Mouse (Mus musculus): ENCODE results near the gene Apeh.

The Apeh gene

DNA sequence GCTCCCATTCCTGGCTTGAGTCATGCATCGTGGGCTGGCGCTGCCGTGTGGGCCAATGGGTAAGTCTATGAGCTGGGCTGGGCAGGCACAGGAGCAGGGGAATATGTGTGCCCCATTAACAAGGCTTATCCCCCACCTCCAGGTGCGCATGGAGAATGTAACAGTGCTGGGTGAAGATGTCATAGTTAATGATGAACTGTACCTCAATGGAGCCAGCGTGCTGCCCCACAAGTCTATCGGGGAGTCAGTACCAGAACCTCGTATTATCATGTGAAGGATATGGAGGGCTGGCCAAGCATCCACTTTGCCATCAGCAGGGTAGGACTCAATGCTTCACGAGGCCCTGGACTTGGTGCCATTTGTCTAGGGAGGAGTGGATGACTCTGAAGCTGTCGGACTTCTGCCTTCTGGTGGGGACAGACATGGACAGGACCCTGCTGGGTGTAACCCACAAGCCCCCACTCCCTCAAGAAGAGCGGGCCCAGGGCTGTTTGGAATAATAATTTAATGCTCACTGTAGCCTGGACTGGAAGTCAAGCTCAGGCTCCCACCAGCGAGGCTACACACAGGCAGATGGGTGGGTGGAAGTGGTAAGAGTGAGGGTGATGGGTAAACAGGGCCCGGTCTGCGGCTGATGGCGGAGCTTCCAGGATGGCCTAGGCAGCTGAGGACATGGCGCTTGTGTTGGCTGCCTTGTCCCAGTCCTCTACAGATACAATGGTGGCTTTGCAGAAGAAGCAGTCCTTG, 43.0 kb downstream of the Apeh start:
- DNase-seq (ENCODE audit: low read depth, low spot score), result no peak

DNA sequence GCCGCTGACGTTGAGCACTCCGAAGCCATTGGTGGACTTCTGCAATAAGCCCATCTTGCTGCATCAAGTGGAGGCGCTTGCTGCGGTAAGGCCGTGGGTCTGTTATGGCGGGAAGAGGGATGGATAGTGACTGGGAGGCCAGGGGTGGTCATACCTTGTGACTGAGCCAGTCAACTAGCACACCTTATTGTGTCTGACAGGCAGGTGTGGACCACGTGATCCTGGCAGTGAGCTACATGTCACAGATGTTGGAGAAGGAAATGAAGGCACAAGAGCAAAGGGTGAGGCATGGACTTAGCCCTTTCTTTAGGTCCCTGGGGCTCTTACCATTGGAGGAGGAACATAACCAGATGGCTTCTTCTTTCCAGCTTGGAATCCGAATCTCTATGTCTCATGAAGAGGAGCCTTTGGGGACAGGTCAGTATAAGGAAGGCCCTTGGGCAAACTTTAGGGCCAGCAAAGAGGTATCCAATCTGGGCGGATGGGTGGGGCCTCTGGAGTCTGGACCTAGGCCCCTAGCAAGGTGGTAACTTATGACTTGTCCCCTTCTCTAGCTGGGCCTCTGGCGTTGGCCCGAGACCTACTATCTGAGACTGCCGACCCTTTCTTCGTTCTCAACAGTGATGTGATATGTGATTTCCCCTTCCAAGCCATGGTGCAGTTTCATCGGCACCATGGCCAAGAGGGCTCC, 44.7 kb downstream of the Apeh start:
- no peak for DNase-seq (ENCODE audit: low read depth, low spot score)

GRCm38 (mm10) chr9:108049016-108049455, 45.4 kb downstream of the Apeh start, which contains the start of gene Gmppb:
Gene Gmppb (plus strand): TSS chr9:108049242.
- DNase-seq (ENCODE audit: low read depth, low spot score), result peak; percentile 91

DNA sequence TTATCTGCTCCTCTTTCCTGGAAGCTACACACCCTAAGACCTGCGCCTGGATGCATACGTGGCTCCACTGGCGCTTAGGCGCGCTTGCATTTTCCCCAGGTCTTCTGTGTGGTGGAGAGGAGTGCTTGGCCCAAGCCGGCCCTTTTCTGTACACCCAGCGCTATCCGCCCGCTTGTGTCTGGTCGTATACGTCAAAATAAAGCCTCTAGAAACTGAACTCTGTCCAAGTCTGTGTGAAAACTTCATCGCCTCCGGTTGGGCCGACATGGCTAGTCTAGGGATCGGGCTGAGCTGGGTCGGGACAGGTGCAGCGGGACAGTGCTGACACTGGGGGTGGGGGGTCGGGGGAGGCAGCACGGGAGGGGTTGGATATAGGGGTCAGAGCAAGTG, 45.8 kb downstream of the Apeh start:
- DNase-seq (ENCODE audit: low read depth, low spot score), result no peak

DNA sequence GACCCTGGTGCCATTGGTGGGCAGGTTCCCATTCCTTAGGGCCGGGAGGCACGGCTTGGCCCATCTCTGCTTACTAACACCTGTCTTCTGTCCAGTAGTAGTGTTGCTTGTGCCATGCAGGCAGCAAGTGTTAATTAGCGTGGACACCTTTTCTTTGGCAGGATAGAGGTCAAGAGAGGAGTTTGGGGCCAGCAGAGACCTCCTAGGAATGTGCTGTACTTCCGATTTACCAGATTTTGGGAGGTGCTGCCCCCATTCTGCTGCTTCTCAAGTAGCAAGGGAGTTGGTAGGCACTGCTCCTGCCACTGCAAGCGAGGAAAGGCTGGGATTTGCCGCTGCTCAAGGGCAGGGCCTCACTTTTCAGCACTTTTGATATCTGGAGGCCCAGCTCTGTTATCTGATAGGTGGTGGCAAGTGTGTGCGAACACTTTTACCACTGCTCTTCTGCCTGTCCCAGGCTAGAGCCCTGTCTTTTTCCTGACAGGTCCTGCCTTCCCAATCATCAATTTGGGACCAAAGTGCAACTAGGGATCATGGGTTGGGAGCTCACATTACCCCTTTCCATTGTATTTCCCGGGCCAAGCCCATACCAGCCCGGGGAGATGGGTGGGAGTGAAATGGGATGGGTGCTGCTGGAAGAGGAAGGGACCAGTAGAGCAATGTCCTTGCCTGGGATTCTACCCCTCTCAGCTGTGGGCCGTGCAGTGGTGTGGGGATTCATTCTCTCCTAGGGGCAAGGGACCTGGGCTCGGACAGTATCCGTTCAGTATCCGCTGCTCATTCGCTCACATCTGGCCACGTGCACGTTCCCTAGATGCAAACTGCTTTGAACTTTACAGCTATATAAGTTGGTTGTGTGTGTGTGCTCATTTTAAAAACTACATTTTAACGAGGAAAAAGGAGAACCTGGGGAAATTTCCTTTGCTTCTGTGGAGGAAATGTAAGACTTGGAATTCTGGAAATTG, 46.5 kb downstream of the Apeh start:
- DNase-seq (ENCODE audit: low read depth, low spot score), result no peak

GRCm38 (mm10) chr9:108046582-108046981, 47.8 kb downstream of the Apeh start:
- DNase-seq (ENCODE audit: low read depth, low spot score), result no peak

DNA sequence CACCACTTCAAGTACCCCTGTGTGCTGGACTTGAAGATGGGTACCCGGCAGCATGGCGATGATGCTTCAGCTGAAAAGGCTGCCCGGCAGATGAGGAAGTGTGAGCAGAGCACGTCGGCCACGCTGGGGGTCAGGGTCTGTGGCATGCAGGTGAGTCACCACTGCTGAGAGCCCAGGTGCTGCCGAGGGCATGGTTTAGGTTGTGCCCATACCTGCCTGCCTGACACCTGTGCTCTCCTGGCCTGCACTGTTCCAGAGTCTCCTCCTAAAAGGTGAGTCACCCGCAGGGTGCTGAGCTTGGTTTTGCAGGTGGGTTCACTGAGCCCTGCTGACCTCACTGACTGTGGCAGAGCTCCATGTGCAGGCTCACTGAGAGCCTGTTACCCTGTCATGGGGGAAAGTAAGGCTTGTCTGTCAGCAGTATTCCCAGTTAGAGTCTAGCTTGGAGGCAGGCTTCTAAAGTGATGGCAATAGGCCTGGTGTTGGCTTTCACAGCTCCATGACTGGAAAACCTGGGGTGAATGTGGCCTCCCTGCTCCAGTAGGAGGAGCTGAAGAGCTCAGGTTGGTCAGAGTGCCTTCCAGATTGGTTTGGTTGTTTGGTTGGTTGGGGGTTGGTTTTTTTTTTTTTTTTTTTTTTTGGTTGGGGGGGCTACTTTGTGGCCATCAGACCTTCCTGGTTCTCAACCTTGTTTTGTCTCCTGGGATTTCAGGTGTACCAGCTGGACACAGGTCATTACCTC, 49.5 kb downstream of the Apeh start:
- no peak for DNase-seq (ENCODE audit: low read depth, low spot score)

Data from embryo, embryonic 11.5 days (tissue).